Mouse (Mus musculus): ENCODE measurements around the gene Fbxw7. TPM values are rescaled to one million over a fixed set of nuclear protein-coding genes. Genes with fewer than 3 reads are reported as not detected.
A peak's percentile ranks its signal among the peaks of the same experiment; 100 is the strongest.

Fbxw7 gene
- total and polyA plus RNA-seq, 2 experiments from 2014 or later: 13.8 to 21.6 TPM

- WGBS: 76% methylated on average over 5 of the region's 5 CpGs
- TF ChIP-seq EP300 (IDR thresholded peaks at IDR 0.05; ENCODE audit: low read depth): no peak
- TF ChIP-seq CTCF (IDR thresholded peaks at IDR 0.05; ENCODE audit: low read depth): no peak
- no peaks in the 10 kb centered on the region for H3K4me1 ChIP-seq (ENCODE audit: control insufficient read depth, insufficient read depth)
- H3K9me3 ChIP-seq (replicated peaks; ENCODE audit: control insufficient read depth, low read length): no peaks in the 10 kb centered on the region
- H3K9ac ChIP-seq (replicated peaks; ENCODE audit: low read depth, low read length): no peak overlapping the region
- H3K4me3 ChIP-seq (ENCODE audit: low read depth, low read length): no peak overlapping the region
- no peak for ATAC-seq (ENCODE audit: insufficient read depth, low read depth)
- H3K27me3 ChIP-seq (ENCODE audit: control insufficient read depth, insufficient read depth, low read length): no peaks in the 10 kb centered on the region
- H3K27ac ChIP-seq (ENCODE audit: low read depth): no peak overlapping the region
- no peak overlapping the region for H3K4me2 ChIP-seq (ENCODE audit: low read depth, low read length)
- no peaks in the 10 kb centered on the region for H3K36me3 ChIP-seq (replicated peaks; ENCODE audit: control insufficient read depth, insufficient read depth, low read length)
- no peak for DNase-seq (ENCODE audit: low spot score)
These were observed 24.4 kb downstream of the Fbxw7 start for GRCm38 (mm10) chr3:84839499-84839898.

GRCm38 (mm10) chr3:84841271-84841670, 26.2 kb downstream of the Fbxw7 start:
- H3K4me1 ChIP-seq (ENCODE audit: control insufficient read depth, insufficient read depth): no peaks in the 10 kb centered on the region
- ATAC-seq (ENCODE audit: insufficient read depth, low read depth) (no peak), DNase-seq (ENCODE audit: low spot score) (no peak)
- no peaks in the 10 kb centered on the region for H3K36me3 ChIP-seq (replicated peaks; ENCODE audit: control insufficient read depth, insufficient read depth, low read length)
- H3K4me3 ChIP-seq (ENCODE audit: low read depth, low read length): no peak overlapping the region
- TF ChIP-seq EP300 (IDR thresholded peaks at IDR 0.05; ENCODE audit: low read depth): no peak
- TF ChIP-seq CTCF (IDR thresholded peaks at IDR 0.05; ENCODE audit: low read depth): no peak
- no peak overlapping the region for H3K27ac ChIP-seq (ENCODE audit: low read depth)
- H3K9ac ChIP-seq (replicated peaks; ENCODE audit: low read depth, low read length): no peak overlapping the region
- H3K4me2 ChIP-seq (ENCODE audit: low read depth, low read length): no peak overlapping the region
- no peaks in the 10 kb centered on the region for H3K9me3 ChIP-seq (replicated peaks; ENCODE audit: control insufficient read depth, low read length)
- H3K27me3 ChIP-seq (ENCODE audit: control insufficient read depth, insufficient read depth, low read length): no peaks in the 10 kb centered on the region
- WGBS: 84% methylated on average over 4 of the region's 4 CpGs

DNA sequence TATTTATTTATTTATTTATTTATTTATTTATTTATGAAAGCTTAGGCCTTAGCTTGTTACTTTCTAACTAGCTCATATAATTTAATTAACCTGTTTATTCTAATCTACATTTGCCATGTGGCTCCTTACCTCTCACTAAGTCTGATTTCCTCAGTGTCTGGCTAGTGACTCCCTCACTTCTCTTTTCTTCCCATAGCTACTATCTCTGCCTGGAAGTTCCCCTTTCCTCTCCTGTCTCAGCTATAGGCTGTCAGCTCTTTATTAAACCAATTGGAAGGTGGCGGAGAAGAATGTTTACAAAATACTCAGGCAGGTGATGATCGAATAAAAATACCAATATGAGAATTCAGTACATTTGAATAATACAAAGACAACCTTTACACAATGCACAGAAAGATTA, 27.7 kb downstream of the Fbxw7 start:
- Histone ChIP-seq H3K9ac (replicated peaks; ENCODE audit: low read depth, low read length) (no peak overlapping the region), H3K9me3 (replicated peaks; ENCODE audit: control insufficient read depth, low read length) (no peaks in the 10 kb centered on the region), H3K4me1 (ENCODE audit: control insufficient read depth, insufficient read depth) (peaks cover 8% of the 10 kb centered on the region; the same call in 1 of the 2 replicates), H3K36me3 (replicated peaks; ENCODE audit: control insufficient read depth, insufficient read depth, low read length) (no peaks in the 10 kb centered on the region), H3K27ac (ENCODE audit: low read depth) (no peak overlapping the region), H3K4me3 (ENCODE audit: low read depth, low read length) (no peak overlapping the region), H3K4me2 (ENCODE audit: low read depth, low read length) (no peak overlapping the region), H3K27me3 (ENCODE audit: control insufficient read depth, insufficient read depth, low read length) (no peaks in the 10 kb centered on the region)
- 75% methylated on average over 2 of the region's 2 CpGs for WGBS
- DNase-seq (ENCODE audit: low spot score): no peak
- ATAC-seq (ENCODE audit: insufficient read depth, low read depth): no peak
- no peak for TF ChIP-seq EP300 (IDR thresholded peaks at IDR 0.05; ENCODE audit: low read depth)
- no peak for TF ChIP-seq CTCF (IDR thresholded peaks at IDR 0.05; ENCODE audit: low read depth)

GRCm38 (mm10) chr3:84843594-84843993, 28.5 kb downstream of the Fbxw7 start:
- Histone ChIP-seq H3K4me1 (ENCODE audit: control insufficient read depth, insufficient read depth) (peaks cover 8% of the 10 kb centered on the region; the same call in 1 of the 2 replicates), H3K27me3 (ENCODE audit: control insufficient read depth, insufficient read depth, low read length) (no peaks in the 10 kb centered on the region), H3K9me3 (replicated peaks; ENCODE audit: control insufficient read depth, low read length) (no peaks in the 10 kb centered on the region), H3K4me3 (ENCODE audit: low read depth, low read length) (no peak overlapping the region), H3K36me3 (replicated peaks; ENCODE audit: control insufficient read depth, insufficient read depth, low read length) (no peaks in the 10 kb centered on the region), H3K4me2 (ENCODE audit: low read depth, low read length) (no peak overlapping the region), H3K9ac (replicated peaks; ENCODE audit: low read depth, low read length) (no peak overlapping the region), H3K27ac (ENCODE audit: low read depth) (no peak overlapping the region)
- peak; percentile 76 for DNase-seq (ENCODE audit: low spot score)
- no peak for TF ChIP-seq EP300 (IDR thresholded peaks at IDR 0.05; ENCODE audit: low read depth)
- TF ChIP-seq CTCF (IDR thresholded peaks at IDR 0.05; ENCODE audit: low read depth): peak; percentile 79
- WGBS: 35% methylated on average over 1 of the region's 1 CpGs
- ATAC-seq (ENCODE audit: insufficient read depth, low read depth): no peak

DNA sequence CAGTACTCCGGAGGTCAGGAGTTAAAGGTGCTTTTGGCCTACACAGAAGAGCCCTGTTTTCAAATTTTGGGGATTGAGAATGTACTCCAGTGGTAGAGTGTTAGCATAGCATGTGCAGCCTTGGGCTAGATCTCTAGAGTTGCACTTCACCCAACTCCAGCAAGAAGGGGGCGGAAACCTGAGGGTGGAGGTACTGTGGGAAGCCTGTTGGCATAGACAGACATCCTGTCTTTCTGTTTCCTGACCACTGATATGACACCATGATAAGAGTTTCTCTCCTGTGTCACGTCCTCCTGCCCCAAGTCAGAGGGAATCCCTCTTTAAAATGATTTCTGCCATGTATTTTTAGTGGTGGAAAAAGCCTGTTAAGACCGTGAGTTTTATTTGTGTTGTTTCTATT, 33.7 kb downstream of the Fbxw7 start:
- Histone ChIP-seq H3K27ac (ENCODE audit: low read depth) (no peak overlapping the region), H3K27me3 (ENCODE audit: control insufficient read depth, insufficient read depth, low read length) (no peaks in the 10 kb centered on the region), H3K4me3 (ENCODE audit: low read depth, low read length) (no peak overlapping the region), H3K9ac (replicated peaks; ENCODE audit: low read depth, low read length) (no peak overlapping the region), H3K4me1 (ENCODE audit: control insufficient read depth, insufficient read depth) (peaks cover 36% of the 10 kb centered on the region), H3K9me3 (replicated peaks; ENCODE audit: control insufficient read depth, low read length) (no peaks in the 10 kb centered on the region), H3K36me3 (replicated peaks; ENCODE audit: control insufficient read depth, insufficient read depth, low read length) (no peaks in the 10 kb centered on the region), H3K4me2 (ENCODE audit: low read depth, low read length) (no peak overlapping the region)
- TF ChIP-seq EP300 (IDR thresholded peaks at IDR 0.05; ENCODE audit: low read depth) (no peak), CTCF (IDR thresholded peaks at IDR 0.05; ENCODE audit: low read depth) (no peak)
- no peak for ATAC-seq (ENCODE audit: insufficient read depth, low read depth)
- 60% methylated on average over 4 of the region's 4 CpGs for WGBS
- no peak for DNase-seq (ENCODE audit: low spot score)

DNA sequence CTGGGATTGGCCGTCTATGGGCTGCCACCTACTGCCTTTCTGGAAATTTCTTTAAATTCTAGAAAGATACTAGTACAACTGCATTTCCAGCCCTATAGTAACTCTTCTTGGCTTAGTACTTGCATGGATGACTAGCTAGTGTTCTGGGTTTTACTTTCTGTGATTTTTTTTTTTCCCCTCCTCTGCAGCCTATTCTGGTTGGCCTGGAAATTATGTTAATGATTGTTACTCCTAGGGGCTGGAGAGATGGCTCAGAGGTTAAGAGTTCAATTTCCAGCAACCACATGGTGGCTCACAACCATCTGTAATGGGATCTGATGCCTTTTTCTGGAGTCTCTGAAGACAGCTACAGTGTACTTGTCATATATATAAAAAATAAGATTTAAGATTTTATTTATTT, 35.4 kb downstream of the Fbxw7 start:
- Histone ChIP-seq H3K4me3 (ENCODE audit: low read depth, low read length) (no peak overlapping the region), H3K9me3 (replicated peaks; ENCODE audit: control insufficient read depth, low read length) (no peaks in the 10 kb centered on the region), H3K9ac (replicated peaks; ENCODE audit: low read depth, low read length) (no peak overlapping the region), H3K4me2 (ENCODE audit: low read depth, low read length) (no peak overlapping the region), H3K27me3 (ENCODE audit: control insufficient read depth, insufficient read depth, low read length) (no peaks in the 10 kb centered on the region), H3K36me3 (replicated peaks; ENCODE audit: control insufficient read depth, insufficient read depth, low read length) (no peaks in the 10 kb centered on the region), H3K27ac (ENCODE audit: low read depth) (no peak overlapping the region), H3K4me1 (ENCODE audit: control insufficient read depth, insufficient read depth) (peaks cover 37% of the 10 kb centered on the region)
- DNase-seq (ENCODE audit: low spot score) (no peak), ATAC-seq (ENCODE audit: insufficient read depth, low read depth) (no peak)
- WGBS: 78% methylated on average over 1 of the region's 1 CpGs
- TF ChIP-seq CTCF (IDR thresholded peaks at IDR 0.05; ENCODE audit: low read depth) (no peak), EP300 (IDR thresholded peaks at IDR 0.05; ENCODE audit: low read depth) (no peak)
